Mouse (Mus musculus) heart, embryonic 15.5 days (tissue): ENCODE measurements at regions not wholly inside any gene's neighbourhood (a gene's known extent, or its start where the extent isn't known, plus 50 kb on each side); places are given as distances from the start of the nearest gene placed in this dataset.

ENCODE experiments used
- ATAC-seq: fragments of 200-750 bp; cut with Nextera tagmentation; replicated peaks from 2 replicates; pipeline ENCODE4 v1.8.0; 2017; ENCODE audit warnings: low read depth, moderate TSS enrichment; ENCODE audit not compliant: insufficient number of reproducible peaks, insufficient read depth, low FRiP score
- H3K27ac ChIP-seq: fragments of 300-500 bp; sonication (generic); 2 replicates; pipeline ENCODE4 v1.5.1; 2015; ENCODE audit warnings: mild to moderate bottlenecking, inconsistent platforms
- H3K27me3 ChIP-seq: fragments of 300-500 bp; sonication (generic); 2 replicates; pipeline ENCODE4 v1.6.1; 2015; ENCODE audit warnings: inconsistent platforms
- H3K36me3 ChIP-seq: fragments of 300-500 bp; sonication (generic); 2 replicates; pipeline ENCODE4 v1.6.1; 2015; ENCODE audit warnings: mild to moderate bottlenecking, inconsistent platforms
- H3K4me1 ChIP-seq: fragments of 300-500 bp; sonication (generic); replicated peaks from 2 replicates; pipeline ENCODE4 v1.6.1; 2015; ENCODE audit warnings: inconsistent platforms
- H3K4me2 ChIP-seq: fragments of 300-500 bp; sonication (generic); 2 replicates; pipeline ENCODE4 v1.6.1; 2015; ENCODE audit warnings: inconsistent platforms, mild to moderate bottlenecking, moderate library complexity
- H3K4me3 ChIP-seq: fragments of 300-500 bp; sonication (generic); 2 replicates; pipeline ENCODE4 v1.5.1; 2015; ENCODE audit warnings: mild to moderate bottlenecking, inconsistent platforms
- H3K9ac ChIP-seq: fragments of 300-500 bp; sonication (generic); 2 replicates; pipeline ENCODE4 v1.6.1; 2015; ENCODE audit warnings: mild to moderate bottlenecking, inconsistent platforms
- H3K9me3 ChIP-seq: fragments of 300-500 bp; sonication (generic); replicated peaks from 2 replicates; pipeline ENCODE4 v1.6.1; 2016; ENCODE audit warnings: inconsistent platforms
- WGBS: fragments of 180-500 bp; shearing (Covaris S2); methylation state at CpG from one replicate; pipeline ENCODE4 v1.1.7; 2015; ENCODE audit warnings: mixed read lengths; 5-methylcytosine and 5-hydroxymethylcytosine counted together

DNA sequence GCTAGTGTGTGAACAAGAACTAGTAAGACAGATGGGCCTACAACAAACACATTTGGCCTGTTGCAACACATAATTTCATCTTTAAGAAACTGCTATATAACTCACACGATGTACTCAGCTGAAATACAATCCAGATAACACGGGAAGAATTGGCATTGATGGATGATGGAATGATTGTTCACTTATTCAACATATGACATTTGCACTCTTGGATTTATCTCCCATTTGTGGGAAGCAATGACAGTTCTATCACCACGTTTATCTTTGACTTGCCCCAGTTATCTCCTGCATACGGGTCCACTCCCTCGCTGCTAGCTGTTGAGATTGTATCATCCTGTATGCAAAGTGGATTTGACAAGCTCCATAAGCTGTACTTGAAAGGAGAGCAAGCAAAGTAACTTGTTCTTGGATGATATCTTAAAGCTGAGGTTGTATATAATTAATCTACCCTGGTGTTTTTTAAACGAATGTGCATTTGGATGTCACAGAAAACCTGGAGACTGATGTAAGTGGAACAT is 2474.9 kb upstream of the Gm7489 start:
- no peaks in the 10 kb centered on the region for H3K9me3 ChIP-seq
- H3K4me2 ChIP-seq, result no peak overlapping the region
- no peak overlapping the region for H3K27ac ChIP-seq
- 36% methylated on average over 6 of the region's 6 CpGs for WGBS
- no peaks in the 10 kb centered on the region for H3K27me3 ChIP-seq
- ATAC-seq, result no peak
- no peak overlapping the region for H3K9ac ChIP-seq
- H3K4me1 ChIP-seq, result no peaks in the 10 kb centered on the region
- no peak overlapping the region for H3K4me3 ChIP-seq
- no peaks in the 10 kb centered on the region for H3K36me3 ChIP-seq

DNA sequence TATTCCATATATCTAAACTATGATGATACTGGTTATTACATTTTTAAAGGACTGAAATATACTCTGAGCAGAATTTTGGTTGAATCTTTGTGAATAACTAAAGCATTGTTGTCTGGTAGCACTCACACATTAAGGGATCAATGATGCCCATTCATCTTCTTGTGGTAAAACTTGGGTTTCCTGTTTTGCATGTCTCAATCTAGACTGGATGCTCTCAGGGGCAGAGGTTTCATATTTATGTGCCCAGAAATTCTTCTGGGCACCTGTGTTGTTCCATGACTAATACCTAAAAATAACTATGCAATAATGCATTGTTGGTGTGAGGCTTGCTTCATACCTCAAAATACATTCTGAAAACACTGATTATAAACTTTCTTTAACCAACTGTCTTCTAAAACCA is 2472.7 kb upstream of the Gm7489 start:
- Histone ChIP-seq H3K9me3 (no peaks in the 10 kb centered on the region), H3K36me3 (no peaks in the 10 kb centered on the region), H3K4me1 (no peaks in the 10 kb centered on the region), H3K27me3 (no peaks in the 10 kb centered on the region), H3K4me3 (no peak overlapping the region), H3K9ac (no peak overlapping the region), H3K27ac (no peak overlapping the region), H3K4me2 (no peak overlapping the region)
- no peak for ATAC-seq

GRCm38 (mm10) chr15:51442606-51443005 is 2442.1 kb upstream of the Gm7489 start:
- no peak overlapping the region for H3K4me3 ChIP-seq
- no peak overlapping the region for H3K27ac ChIP-seq
- no peak overlapping the region for H3K4me2 ChIP-seq
- H3K36me3 ChIP-seq, result no peaks in the 10 kb centered on the region
- H3K4me1 ChIP-seq, result no peaks in the 10 kb centered on the region
- H3K27me3 ChIP-seq, result no peaks in the 10 kb centered on the region
- H3K9me3 ChIP-seq, result no peaks in the 10 kb centered on the region
- 71% methylated on average over 2 of the region's 2 CpGs for WGBS
- no peak for ATAC-seq
- no peak overlapping the region for H3K9ac ChIP-seq

GRCm38 (mm10) chr15:51469895-51470294 is 2414.8 kb upstream of the Gm7489 start:
- H3K4me2 ChIP-seq, result no peak overlapping the region
- H3K36me3 ChIP-seq, result no peaks in the 10 kb centered on the region
- no peak overlapping the region for H3K4me3 ChIP-seq
- ATAC-seq, result no peak
- H3K9ac ChIP-seq, result no peak overlapping the region
- no peaks in the 10 kb centered on the region for H3K27me3 ChIP-seq
- H3K27ac ChIP-seq, result no peak overlapping the region
- no peaks in the 10 kb centered on the region for H3K4me1 ChIP-seq
- H3K9me3 ChIP-seq, result no peaks in the 10 kb centered on the region
- 73% methylated on average over 3 of the region's 3 CpGs for WGBS

GRCm38 (mm10) chr15:51471143-51471542 is 2413.6 kb upstream of the Gm7489 start:
- ATAC-seq, result no peak
- Histone ChIP-seq H3K4me1 (no peaks in the 10 kb centered on the region), H3K27ac (no peak overlapping the region), H3K36me3 (no peaks in the 10 kb centered on the region), H3K27me3 (no peaks in the 10 kb centered on the region), H3K9ac (no peak overlapping the region), H3K4me3 (no peak overlapping the region), H3K4me2 (no peak overlapping the region), H3K9me3 (no peaks in the 10 kb centered on the region)
- 78% methylated on average over 1 of the region's 1 CpGs for WGBS

GRCm38 (mm10) chr15:51472049-51472448 is 2412.7 kb upstream of the Gm7489 start:
- Histone ChIP-seq H3K36me3 (no peaks in the 10 kb centered on the region), H3K4me2 (no peak overlapping the region), H3K4me3 (no peak overlapping the region), H3K27ac (no peak overlapping the region), H3K4me1 (no peaks in the 10 kb centered on the region), H3K9ac (no peak overlapping the region), H3K27me3 (no peaks in the 10 kb centered on the region), H3K9me3 (no peaks in the 10 kb centered on the region)
- WGBS, result 81% methylated on average over 2 of the region's 2 CpGs
- no peak for ATAC-seq

DNA sequence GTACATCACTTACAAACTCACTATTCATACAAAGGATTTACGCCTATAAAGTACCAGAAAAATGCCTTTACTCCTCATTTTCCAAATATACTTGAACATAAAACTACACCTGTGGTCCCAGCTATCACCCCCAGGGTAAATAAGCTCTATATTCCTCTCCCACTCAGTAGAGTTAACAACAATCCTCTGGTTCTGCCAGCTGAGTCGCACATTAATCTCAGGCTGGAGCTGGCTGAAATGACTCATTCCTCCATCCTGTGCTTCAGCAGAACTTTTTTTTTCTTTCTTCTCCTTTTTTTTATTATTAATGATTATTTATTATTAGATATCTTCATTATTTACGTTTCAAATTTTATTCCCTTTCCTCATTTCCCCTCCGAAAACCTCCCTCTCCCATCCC is 2402.8 kb upstream of the Gm7489 start:
- Histone ChIP-seq H3K4me1 (no peaks in the 10 kb centered on the region), H3K4me3 (no peak overlapping the region), H3K27me3 (no peaks in the 10 kb centered on the region), H3K27ac (no peak overlapping the region), H3K9ac (no peak overlapping the region), H3K4me2 (no peak overlapping the region), H3K9me3 (no peaks in the 10 kb centered on the region), H3K36me3 (no peaks in the 10 kb centered on the region)
- 77% methylated on average over 4 of the region's 4 CpGs for WGBS
- no peak for ATAC-seq

DNA sequence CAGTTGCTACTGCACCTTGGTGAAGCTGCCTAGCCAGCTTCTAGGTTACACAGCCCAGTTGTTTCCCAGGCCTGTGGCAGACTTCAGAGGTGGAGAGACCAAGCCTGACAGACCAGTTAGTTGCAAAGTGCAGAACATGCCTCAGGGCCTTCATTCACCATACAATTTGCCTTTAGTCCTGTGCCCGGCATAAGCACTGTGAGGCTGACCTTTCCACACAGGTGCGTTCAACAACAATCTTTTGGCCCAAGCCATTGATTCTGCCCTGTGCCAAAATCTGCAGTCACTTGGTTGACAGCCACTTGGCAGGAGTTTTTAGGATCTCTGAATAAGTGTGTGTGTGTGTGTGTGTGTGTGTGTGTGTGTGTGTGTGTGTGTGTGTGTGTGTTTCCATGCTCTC is 2400.5 kb upstream of the Gm7489 start:
- Histone ChIP-seq H3K27ac (no peak overlapping the region), H3K4me1 (no peaks in the 10 kb centered on the region), H3K9ac (no peak overlapping the region), H3K4me3 (no peak overlapping the region), H3K9me3 (no peaks in the 10 kb centered on the region), H3K4me2 (no peak overlapping the region), H3K36me3 (no peaks in the 10 kb centered on the region), H3K27me3 (no peaks in the 10 kb centered on the region)
- no peak for ATAC-seq
- 68% methylated on average over 2 of the region's 2 CpGs for WGBS

DNA sequence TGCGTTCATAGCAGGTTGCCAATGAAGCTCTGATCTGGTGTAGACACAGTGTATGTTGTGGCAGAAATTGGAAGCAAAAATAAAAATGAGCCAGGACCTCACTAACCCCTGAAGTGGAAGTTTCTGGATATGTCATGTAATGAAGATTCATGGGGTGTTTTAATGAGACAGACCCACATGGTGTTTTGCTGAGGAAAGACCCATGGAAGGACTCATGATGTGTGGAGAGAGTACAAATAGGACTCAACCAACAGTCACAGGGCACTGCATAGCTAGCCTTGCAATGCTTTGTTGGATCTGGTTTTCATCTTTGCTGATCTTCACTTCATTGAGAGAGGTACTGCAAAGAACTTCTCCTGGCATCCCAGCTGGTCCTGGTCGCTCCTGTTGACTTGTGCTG is 2399.2 kb upstream of the Gm7489 start:
- no peak overlapping the region for H3K9ac ChIP-seq
- no peaks in the 10 kb centered on the region for H3K9me3 ChIP-seq
- H3K27me3 ChIP-seq, result no peaks in the 10 kb centered on the region
- no peak for ATAC-seq
- H3K4me2 ChIP-seq, result no peak overlapping the region
- no peaks in the 10 kb centered on the region for H3K4me1 ChIP-seq
- no peak overlapping the region for H3K27ac ChIP-seq
- 74% methylated on average over 2 of the region's 2 CpGs for WGBS
- H3K36me3 ChIP-seq, result no peaks in the 10 kb centered on the region
- no peak overlapping the region for H3K4me3 ChIP-seq

GRCm38 (mm10) chr15:51502058-51502741 is 2382.5 kb upstream of the Gm7489 start:
- H3K27ac ChIP-seq, result no peak overlapping the region

DNA sequence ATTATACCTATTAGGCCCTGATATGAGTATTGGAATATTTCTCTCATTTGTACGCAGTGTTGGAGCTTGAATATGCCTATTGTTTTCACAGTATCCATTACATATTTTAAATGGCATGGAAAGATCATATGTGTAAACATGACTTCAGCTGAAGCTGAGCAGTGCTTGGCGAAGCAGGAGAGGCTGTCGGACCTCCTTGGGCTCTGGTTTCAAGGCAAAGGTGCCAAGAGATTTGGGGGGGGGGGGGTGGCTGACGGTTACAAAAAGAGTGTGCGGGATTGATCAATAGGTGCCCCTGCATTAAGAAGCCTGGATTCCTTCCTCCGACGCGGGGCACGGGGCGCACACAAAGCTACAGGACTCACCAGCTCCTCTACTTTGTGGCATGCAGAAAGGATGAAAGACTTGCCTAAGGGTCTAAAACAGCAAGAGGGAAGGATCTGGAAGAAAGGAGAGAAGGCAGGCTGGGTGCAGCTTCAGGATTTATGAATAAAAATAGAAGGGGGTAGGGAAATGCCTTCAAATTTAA is 2381.9 kb upstream of the Gm7489 start:
- no peaks in the 10 kb centered on the region for H3K36me3 ChIP-seq
- no peaks in the 10 kb centered on the region for H3K9me3 ChIP-seq
- 50% methylated on average over 10 of the region's 10 CpGs for WGBS
- peak overlapping the region; percentile 47 for H3K4me2 ChIP-seq
- 0 out of 2 replicates have a peak, but pooled peaks cover 8% of the 10 kb centered on the region for H3K4me1 ChIP-seq
- peak overlapping the region; percentile 14 for H3K4me3 ChIP-seq
- H3K27ac ChIP-seq, result no peak overlapping the region; the same call in 1 of the 2 replicates
- no peak for ATAC-seq
- no peaks in the 10 kb centered on the region for H3K27me3 ChIP-seq
- no peak overlapping the region for H3K9ac ChIP-seq

More at GRCm38 (mm10) chr15:51502058-51502741, 2382.5 kb upstream of the Gm7489 start:
- Histone ChIP-seq H3K9me3 (no peaks in the 10 kb centered on the region), H3K36me3 (no peaks in the 10 kb centered on the region), H3K9ac (no peak overlapping the region), H3K4me3 (no peak overlapping the region), H3K4me2 (0 out of 2 replicates have a peak overlapping the region, but pooled peaks have one; percentile 1), H3K27me3 (no peaks in the 10 kb centered on the region), H3K4me1 (0 out of 2 replicates have a peak, but pooled peaks cover 8% of the 10 kb centered on the region)
- no peak for ATAC-seq
- WGBS, result 61% methylated on average over 12 of the region's 12 CpGs

DNA sequence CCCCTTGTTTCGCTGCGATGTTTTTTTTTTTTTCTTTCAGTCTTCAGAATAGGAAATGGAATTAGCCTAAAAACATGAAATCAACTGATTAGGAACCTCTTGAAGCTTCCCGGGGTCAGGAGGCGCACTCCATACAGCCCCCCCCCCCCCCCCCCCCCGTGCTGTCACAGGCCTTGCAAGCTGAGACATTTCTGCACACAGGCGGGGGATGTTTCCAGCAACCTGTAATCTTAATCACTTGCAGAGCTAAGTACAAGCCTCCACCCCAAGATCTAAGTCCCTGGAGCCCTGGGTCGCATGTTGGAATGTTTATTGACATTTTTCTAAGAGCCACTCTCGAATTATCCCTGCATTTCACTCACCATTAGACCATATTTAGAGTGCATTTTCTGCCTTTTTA is 2381.4 kb upstream of the Gm7489 start:
- no peaks in the 10 kb centered on the region for H3K36me3 ChIP-seq
- no peak overlapping the region for H3K9ac ChIP-seq
- H3K27ac ChIP-seq, result no peak overlapping the region
- no peak for ATAC-seq
- 0 out of 2 replicates have a peak, but pooled peaks cover 8% of the 10 kb centered on the region for H3K4me1 ChIP-seq
- H3K27me3 ChIP-seq, result no peaks in the 10 kb centered on the region
- no peaks in the 10 kb centered on the region for H3K9me3 ChIP-seq
- H3K4me3 ChIP-seq, result peak overlapping the region; percentile 14
- 27% methylated on average over 7 of the region's 8 CpGs for WGBS
- H3K4me2 ChIP-seq, result peak overlapping the region; percentile 47
